Mouse (Mus musculus) retina, postnatal 7 days (tissue): ENCODE data around the gene Ssbp2.

Experiments used
- DNase-seq: peaks from one replicate; pipeline ENCODE4 v3.0.0-alpha.2; 2012; ENCODE audit warnings: low read depth, low spot score

The Ssbp2 gene

GRCm38 (mm10) chr13:91459896-91460620, at the start of gene Ssbp2:
TSS of gene Ssbp2 (plus strand) at chr13:91460283.
- no peak for DNase-seq

GRCm38 (mm10) chr13:91413752-91414503, 46.2 kb upstream of the Ssbp2 start:
- no peak for DNase-seq

GRCm38 (mm10) chr13:91415896-91416295, 44.2 kb upstream of the Ssbp2 start:
- DNase-seq, result no peak

GRCm38 (mm10) chr13:91416698-91417097, 43.4 kb upstream of the Ssbp2 start:
- DNase-seq, result no peak

- DNase-seq, result peak; percentile 32
Measured at GRCm38 (mm10) chr13:91421387-91421949, 38.6 kb upstream of the Ssbp2 start.

- DNase-seq, result no peak
Measured at GRCm38 (mm10) chr13:91430867-91431266, 29.2 kb upstream of the Ssbp2 start.

GRCm38 (mm10) chr13:91431392-91432355, 28.4 kb upstream of the Ssbp2 start:
- DNase-seq, result no peak

GRCm38 (mm10) chr13:91433021-91433420, 27.1 kb upstream of the Ssbp2 start:
- DNase-seq, result no peak

- no peak for DNase-seq
Measured at GRCm38 (mm10) chr13:91437931-91438330, 22.2 kb upstream of the Ssbp2 start.

GRCm38 (mm10) chr13:91441476-91441875, 18.6 kb upstream of the Ssbp2 start:
- DNase-seq, result no peak

- no peak for DNase-seq
Measured at GRCm38 (mm10) chr13:91446728-91447127, 13.4 kb upstream of the Ssbp2 start.

GRCm38 (mm10) chr13:91448936-91449335, 11.1 kb upstream of the Ssbp2 start:
- DNase-seq, result no peak

GRCm38 (mm10) chr13:91451405-91452166, 8.5 kb upstream of the Ssbp2 start:
- DNase-seq, result no peak

GRCm38 (mm10) chr13:91452269-91452668, 7.8 kb upstream of the Ssbp2 start:
- DNase-seq, result no peak

GRCm38 (mm10) chr13:91453236-91453635, 6.8 kb upstream of the Ssbp2 start:
- DNase-seq, result no peak

GRCm38 (mm10) chr13:91456041-91456440, 4.0 kb upstream of the Ssbp2 start:
- DNase-seq, result no peak

- DNase-seq, result no peak
Measured at GRCm38 (mm10) chr13:91456735-91457134, 3.3 kb upstream of the Ssbp2 start.

- no peak for DNase-seq
Measured at GRCm38 (mm10) chr13:91457974-91458373, 2.1 kb upstream of the Ssbp2 start.

- no peak for DNase-seq
Measured at GRCm38 (mm10) chr13:91459489-91459888, 594 bp upstream of the Ssbp2 start.

GRCm38 (mm10) chr13:91460621-91461284, 670 bp downstream of the Ssbp2 start:
- DNase-seq, result peak; percentile 100
